Mouse (Mus musculus): ENCODE data around the gene Pex5l. TPM values are rescaled to one million over a fixed set of nuclear protein-coding genes. Genes with fewer than 3 reads are reported as not detected.

Pex5l gene
- 100 to 1,000 TPM; 228 to 230 TPM for total RNA-seq (2021)
- long read RNA-seq, experiment 1, transcript Pex5l-207 (2 exons, 658 nt) = major isoform, 5 of 26 reads
- long read RNA-seq, experiment 1, partial matches to known transcripts = 3 of 26 reads
- long read RNA-seq, experiment 1, other reads (novel, unspliced or antisense) = 15 of 26 reads
- long read RNA-seq, experiment 2, partial matches to known transcripts = 0 of 16 reads
- long read RNA-seq, experiment 2, other reads (novel, unspliced or antisense) = 10 of 16 reads

DNA sequence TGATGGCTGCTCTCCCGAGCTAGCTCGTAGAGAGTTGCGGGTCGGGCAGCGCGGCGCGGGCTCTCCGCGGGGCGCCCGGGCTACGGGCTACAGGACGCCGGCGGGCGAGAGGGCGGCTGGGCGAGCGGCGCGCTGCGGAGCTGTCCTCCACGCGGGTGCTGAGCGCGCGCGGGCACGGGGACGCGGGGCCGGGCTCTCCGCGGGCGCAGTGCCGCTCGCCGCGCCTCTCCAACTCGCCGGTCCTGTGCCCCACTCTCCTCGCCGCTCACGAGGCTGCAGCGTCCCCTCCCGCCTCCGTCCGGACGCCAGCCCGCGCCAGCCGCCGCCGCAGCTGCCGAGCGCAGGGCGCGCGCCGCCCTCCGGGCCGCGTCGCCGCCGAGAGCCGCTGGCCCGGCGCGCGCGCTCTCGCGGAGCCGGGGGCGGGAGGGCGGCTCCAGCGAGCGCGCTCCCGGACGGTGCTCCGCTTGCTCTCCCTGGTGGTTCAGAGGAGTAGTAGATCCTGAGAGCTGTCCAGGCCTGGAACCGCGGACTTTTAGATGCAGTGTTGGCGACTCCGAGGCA lies at the start of gene Pex5l:
Pex5l (minus strand) TSS at position 347 of the 561 bp plus-strand sequence.
- DNase-seq (ENCODE audit: low spot score in 2 of 2) = peak; percentile 68 to 87

DNA sequence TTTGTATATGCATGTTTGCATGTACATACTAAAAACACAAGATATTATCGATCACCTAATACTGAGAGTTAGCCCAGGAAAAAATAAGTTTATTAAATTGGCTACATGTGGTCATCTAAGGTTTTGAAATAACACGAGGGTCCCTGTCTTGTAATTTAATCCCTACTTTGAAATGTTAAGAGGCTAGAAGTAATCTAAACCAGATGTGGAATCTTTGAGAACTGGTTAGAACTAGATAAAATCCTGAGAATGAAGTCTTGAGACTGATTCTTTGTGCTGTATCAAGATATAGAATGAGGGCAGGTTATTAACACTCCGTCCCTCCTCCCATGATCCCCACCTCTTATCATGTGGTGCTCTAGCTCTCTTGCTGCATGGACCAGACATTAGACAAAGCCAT lies 22.1 kb upstream of the Pex5l start:
- DNase-seq (ENCODE audit: low spot score in 2 of 2) = no peak

DNA sequence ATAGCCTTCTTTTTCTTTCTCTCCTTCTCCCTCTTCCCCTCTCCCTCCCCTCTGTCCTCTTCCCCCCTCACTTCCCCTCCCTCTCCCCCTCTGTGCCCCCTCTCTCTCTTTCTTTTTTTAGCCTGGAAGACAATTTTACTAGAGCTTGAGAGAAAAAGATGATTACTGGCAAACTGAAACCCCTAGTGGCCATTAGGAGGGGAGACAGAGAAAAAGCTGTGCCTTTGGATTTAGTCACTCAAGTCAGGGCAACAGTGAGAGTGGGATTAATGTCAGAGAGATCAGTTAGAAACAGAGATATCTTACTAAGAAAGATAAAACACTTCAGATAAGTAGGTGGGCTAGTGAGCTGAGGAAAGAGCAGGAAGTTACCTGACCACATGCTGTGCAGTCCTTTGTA lies 20.8 kb upstream of the Pex5l start:
- DNase-seq (ENCODE audit: low spot score in 2 of 2) = no peak

DNA sequence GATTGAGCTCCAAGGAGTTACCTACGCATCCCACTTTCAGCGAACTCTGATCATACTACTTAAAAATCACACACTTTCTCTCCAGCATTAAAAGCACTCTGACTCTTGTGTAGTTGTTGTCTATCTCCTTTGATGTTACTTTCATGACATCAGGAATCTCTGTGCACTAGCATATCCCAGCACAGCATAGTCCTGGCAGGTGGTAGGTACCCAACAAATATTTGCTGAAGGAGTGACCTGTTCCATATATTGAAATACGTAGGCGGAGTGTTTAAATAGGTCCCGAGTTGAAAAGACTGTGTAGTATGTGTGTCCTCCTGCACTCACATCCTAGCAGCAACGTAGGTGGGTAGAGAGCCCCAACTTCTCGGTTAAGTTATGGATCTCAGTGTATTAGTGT lies 545 bp upstream of the Pex5l start:
- DNase-seq (ENCODE audit: low spot score in 2 of 2) = no peak

DNA sequence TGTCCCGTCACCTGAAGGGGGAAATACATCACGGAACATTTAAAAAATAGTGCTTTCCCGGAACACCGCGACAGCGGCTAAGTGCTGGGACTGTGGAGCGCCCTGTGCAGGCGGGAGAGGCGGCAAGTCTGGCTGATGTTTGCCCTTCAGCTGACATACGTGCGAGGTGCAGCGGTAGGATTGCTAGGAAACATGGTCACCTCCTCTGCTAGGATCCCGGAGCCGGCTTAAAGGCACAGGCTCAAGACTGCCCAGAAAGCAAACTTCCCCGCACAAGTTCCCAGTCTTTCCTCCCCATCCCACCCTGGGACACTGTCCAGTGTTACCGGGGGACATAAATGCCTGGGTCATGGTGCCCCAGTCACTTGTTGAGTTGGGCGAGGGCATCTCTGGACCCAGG lies 649 bp downstream of the Pex5l start:
- DNase-seq (ENCODE audit: low spot score in 2 of 2) = no peak

DNA sequence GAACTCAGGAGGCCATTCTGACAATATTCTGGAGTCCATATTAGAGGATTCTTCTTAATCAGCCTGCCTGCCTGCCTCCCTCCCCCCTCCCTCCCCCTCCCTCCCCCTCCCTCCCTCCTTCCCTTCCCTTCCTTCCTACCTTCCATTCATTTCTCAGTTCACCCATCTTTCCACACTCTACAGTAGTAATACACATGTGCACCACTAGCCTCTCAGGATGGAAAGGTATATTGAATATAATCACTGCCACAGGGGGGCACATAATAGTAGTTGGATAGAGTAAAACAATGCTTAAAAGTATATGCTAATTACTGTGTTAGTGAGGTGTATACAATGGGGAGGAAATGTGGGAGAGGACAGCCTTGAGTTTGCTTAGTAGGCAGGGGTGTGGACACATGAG lies 13.1 kb downstream of the Pex5l start:
- DNase-seq (ENCODE audit: low spot score in 2 of 2) = no peak

DNA sequence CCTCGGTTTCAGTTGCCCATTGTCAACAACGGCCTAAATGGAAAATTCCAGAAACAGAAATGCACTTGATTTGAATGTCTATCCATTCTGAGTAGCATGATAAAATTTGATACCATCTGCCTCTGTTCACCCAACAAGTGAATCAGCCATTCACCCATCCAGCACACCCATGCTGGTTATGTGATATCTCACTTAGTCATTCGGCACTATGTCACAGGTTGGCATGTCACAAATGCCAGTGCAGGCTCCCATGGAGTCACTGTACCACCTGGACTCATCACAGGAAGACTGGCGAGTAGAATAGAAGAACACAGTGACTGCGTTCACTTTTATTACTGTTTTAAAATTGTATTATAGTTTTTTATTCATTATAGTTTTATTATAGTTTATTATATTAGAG lies 18.3 kb downstream of the Pex5l start:
- peak in 1 of 2 experiments; percentile 33 for DNase-seq (ENCODE audit: low spot score in 2 of 2)

DNA sequence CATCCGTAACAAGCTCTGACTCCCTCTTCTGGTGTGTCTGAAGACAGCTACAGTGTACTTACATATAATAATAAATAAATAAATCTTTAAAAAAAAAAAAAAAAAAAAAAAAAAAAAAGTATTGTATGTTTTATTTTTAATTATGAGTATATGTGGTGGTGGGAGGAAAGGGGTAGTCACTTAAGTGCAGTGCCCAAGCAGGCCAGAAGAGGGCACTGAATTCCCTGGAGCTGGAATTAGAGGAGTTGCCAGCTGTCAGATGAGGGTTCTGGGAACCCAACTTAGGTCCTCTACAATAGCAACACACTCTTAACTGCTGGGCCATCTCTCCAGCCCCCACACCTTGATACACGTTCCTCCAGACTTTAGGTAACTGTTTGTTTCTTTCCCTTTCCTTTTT lies 37.3 kb downstream of the Pex5l start:
- DNase-seq (ENCODE audit: low spot score in 2 of 2) = no peak

DNA sequence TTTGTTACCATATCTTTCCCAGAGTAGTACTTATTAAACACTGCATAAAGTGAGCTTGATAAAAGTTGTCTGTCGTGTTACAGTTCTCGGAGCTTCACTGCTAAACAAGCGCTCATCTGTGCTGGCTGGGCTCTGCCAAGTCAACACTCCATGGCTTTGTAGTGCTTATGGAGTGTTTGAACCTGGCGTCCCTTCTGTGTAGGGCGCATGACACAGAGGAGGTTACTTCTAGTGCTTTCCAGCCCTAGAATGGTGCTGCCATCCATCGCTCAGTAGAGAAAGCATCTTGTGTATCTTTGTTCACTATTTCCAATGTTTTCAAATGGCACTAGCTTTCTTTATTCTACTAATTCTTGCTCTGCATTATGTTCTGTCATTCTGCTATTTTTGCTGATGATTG lies 39.5 kb downstream of the Pex5l start:
- no peak for DNase-seq (ENCODE audit: low spot score in 2 of 2)

DNA sequence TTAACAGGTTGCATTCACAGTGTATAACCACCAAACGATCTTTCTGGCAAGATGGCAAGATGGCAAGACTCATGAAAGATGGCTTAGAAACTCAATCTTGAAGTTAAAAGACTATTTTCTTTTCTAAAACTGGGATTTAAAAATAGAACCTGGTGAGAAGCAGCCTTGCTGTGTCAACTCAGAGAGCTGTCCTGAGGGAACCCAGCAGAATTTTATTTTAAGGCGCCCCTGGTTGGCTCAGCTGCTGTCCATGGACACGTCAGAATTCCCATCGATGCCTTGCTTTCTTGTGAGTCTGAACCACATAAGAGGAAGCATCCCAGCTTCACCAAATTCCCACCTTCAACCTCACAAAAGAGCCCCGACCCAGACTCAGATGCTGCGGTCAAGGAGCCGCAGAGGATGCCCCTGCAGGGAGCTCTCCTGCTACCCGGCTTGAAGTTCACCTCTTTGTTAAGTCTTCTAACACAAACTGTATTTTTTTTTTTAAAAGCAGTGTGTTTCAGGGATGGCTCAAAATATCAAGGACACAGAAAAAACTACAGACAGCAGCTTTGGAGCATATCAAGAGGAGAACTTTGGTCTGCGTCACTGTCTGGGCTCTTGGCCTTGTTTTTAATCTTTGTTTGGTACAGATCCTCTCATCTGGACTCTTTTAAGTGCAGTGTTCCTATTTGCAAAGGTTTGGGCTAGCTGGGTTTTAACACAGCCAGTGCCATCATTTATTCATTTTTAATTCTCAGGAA lies 44.3 kb downstream of the Pex5l start:
- DNase-seq (ENCODE audit: low spot score in 2 of 2) = no peak

DNA sequence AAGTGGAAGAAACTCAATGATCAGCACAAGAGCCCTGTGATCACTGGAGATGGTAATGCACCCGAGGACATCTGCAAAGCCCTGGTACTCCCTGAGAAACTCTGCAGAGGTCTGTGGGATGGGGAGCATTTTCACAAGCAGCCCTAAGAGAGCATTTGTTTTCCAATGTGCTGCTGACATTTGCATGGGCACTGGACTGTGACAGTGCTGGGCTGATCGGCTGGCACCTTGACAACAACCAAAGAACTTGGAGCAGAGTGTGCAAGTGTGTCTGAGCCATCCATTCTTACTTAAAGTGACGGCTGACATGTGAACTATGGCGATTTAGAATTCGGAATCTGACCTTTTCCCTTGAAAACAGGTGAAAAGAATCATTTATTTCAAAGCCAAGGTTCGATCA lies 49.4 kb downstream of the Pex5l start:
- DNase-seq (ENCODE audit: low spot score in 2 of 2) = no peak

DNA sequence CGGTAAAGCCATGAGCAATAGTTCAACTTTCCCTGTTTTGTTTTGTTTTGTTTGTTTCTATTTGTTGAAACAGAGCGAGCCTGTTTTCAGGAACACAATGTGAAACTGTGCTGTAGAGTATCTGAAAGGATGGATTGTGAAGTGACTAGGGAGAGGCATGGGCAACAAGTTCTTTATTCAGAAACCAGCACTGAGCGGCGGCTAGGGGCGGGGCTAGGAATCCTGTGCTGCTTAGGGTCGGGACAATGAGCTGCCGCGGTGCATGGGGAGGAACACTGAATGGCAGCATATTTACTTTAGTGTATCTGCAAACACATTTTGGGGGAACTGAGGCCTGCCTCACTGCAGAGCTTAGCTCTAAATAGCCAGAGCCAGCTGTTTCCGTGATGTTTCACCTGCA lies 53.0 kb downstream of the Pex5l start:
- no peak for DNase-seq (ENCODE audit: low spot score in 2 of 2)

DNA sequence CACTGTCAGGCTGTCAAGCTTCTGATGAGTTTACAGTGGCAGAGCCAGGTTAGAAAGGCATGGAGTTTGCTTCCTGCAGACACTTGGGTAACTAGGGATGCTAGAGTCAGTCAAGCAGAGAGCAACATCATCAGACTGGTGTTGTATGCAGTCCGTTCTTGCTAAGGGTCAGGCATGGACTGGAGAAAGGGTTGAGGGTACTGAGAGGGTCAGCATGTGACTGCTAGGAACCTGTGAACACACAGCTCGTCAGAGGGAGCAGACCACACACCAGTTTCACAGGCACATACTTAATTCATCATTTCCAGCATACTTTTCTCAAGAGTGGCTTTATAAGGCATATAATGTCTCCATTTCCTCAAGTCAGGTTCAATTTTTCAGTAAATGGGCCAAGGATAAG lies 53.6 kb downstream of the Pex5l start:
- no peak for DNase-seq (ENCODE audit: low spot score in 2 of 2)

DNA sequence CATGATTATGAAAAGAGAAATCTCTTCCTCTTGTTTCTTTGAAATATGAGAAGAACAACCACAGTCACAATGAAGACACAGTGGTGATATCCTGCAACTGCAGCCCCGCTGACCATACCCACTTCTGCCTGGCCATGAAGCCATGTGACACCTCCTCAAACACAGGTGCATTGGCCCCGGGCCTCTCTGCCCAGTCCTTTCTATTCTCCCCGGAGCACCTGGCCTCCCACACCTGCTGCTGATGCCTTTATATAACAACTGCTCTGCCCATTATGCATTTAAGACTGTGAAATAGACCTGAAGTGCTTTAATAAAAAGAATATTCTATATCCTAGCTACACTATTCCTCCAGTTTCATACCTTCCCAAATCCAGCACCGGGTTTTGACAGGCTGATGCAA lies 54.8 kb downstream of the Pex5l start:
- no peak for DNase-seq (ENCODE audit: low spot score in 2 of 2)

DNA sequence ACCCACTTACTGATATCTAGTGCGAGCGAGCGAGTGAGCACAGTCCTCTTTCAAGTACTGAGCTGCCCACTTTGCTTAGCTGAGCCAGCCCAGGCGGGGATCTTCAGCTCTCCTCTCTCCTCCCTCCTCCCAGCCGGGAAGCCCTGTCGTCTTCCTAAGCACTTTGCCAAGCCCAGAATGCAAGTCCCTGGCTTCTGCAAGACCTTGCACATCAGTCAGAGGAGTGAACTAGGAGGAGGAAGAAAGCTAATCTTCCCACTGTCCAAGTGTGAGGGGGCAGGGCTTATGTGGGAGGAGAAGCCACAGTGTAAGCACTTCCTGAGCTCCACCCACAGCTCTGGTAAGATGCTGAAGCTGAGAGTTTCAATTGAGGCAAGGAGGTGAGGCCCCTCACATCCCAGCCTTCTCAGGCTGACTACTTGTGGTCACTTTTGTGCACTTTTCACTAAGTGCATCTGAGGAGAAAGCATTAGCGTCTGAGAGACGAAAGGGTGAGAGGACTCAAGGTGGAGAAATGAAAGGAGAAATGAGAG lies 60.2 kb downstream of the Pex5l start:
- DNase-seq (ENCODE audit: low spot score in 2 of 2) = peak; percentile 50 to 67

DNA sequence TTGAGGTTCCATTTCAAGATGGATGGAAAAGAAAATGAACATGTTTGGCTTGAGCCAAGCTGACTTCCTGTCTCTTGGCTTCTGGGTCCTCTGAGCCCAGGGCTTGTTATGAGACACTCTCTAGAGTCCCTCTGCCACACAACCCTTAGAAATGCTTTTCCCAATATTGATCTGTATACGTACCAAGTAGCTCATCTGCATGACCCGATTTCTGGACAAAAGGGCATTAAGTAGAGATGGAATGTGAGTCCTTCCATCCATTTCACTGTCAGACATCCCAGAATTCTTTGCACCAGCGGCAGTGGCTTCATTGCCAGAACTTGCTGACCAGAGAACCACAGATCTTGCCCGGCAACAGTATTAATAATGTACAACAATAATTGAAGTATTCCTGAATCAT lies 61.3 kb downstream of the Pex5l start:
- no peak for DNase-seq (ENCODE audit: low spot score in 2 of 2)

DNA sequence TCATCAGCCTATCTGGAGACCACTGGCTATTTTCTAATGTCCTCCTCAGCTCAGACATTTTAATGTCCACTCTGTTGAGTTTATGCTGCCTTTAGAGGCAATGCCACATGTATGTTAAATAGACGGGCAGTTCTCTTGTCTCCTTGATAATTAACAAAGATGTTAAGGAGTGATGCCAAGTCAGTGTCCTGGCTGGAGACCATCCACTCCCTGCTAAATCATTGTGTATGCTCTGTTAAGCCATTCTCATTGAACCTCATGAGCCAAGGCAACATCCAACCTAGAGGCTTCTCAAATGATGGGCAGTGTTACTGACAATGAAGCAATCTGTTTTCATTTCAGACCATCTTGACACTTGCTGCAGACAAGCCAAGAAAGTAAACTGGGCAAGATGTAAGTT lies 63.4 kb downstream of the Pex5l start:
- DNase-seq (ENCODE audit: low spot score in 2 of 2) = no peak

DNA sequence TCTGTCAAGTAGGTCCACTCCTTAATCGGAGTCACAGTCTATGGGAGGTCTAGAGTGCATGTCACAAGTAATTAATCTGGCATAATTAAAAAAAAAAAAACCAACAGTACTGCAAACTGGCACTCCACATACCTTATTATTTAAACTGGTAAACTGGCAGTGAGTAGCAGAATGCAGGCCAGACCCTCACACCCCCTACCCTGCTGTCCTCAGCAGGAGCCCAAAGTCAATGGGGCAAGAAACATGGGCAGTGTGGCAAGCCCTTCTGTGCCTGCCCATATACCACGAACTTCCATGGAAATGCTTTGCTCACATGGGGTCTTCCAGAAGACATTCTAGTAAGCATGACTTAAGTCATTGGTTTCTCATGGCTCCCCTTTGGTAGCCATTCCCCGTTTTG lies 63.9 kb downstream of the Pex5l start:
- no peak for DNase-seq (ENCODE audit: low spot score in 2 of 2)

DNA sequence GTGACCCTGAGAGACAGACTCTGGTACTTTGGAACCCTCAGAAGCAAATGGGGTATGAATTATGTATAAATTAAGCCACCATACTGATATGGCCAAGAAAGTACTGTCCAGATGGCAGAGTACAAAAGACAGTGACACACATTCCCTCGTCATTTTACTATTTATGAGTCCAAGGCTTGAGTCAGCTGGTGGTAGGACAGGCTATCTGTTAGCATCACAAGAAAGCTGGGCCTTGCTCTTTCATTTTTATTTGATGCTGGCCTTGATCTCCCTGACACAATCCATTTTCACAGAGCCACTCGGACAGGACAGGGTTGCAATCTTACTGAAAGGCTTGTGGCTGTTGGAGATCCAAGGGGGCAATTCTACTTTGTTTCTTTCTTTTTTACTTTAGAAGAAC lies 67.4 kb downstream of the Pex5l start:
- no peak for DNase-seq (ENCODE audit: low spot score in 2 of 2)

DNA sequence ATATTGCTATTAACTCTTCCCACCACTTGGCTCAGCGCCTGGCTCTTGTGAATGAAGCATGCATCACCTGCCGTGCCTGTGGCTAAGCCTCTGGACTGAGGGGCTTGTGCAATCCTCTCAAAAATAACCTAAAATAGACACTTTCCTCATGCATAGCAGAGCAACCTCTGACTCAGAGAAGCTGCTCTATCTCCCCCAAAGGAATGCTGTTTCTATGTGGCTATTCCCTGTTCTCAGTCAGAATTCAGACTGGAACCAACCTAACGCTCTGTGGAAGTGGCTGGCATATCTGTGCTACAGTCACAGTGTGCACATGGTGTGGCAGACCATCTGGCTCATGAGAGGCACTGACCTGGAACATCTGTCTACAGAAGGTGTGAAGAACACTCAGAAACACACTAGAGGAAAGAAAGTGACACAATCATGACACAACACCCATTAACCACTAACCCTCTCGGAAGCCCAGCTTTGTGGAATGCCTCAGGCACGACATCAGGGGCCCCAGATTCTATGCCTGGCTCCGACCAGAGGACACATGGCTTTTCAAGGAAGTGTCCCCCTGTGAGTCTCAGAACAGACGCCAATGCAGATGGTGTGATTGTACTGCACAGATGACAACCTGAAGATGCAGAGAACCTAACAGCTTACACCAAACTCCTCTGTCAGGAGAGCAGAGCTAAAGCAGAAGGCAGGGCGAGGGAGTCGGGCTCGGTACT lies 68.6 kb downstream of the Pex5l start:
- peak in 1 of 2 experiments; percentile 45 for DNase-seq (ENCODE audit: low spot score in 2 of 2)

DNA sequence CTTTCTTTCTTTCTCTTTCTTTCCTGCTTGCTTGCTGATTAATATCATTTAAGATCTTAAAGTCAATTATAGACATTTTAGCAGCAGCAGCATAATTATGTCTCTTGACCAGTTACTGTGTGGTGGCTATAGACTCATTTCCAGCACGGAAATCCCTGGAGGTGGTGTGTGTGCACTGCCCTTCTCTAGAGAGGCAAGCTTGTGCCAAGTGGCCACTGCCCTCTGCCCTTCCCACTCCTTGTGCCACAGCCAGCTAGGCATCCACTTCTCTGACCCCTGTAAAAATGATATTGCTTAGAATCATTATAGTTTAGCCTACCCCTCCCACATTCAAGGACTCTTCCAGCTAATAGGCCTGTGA lies 69.2 kb downstream of the Pex5l start:
- DNase-seq (ENCODE audit: low spot score in 2 of 2) = no peak

DNA sequence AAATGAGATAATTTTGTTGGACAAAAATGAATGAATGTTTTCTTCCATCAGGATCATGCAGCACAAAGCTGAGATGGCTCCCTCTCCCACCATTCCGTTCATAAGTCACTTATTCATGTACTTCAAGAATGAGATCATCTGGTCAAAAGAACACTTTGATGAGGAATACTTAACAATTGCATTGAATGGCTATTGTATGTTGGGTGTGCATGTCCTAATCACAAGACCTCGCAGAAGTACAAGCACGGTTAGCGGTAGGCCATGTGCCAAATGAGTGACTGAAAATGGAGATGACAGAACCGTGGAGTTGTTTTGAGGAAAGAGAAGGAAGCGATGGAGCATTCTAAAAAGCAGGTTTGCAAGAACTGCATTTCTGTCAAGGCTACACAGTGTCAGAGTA lies 72.3 kb downstream of the Pex5l start:
- no peak for DNase-seq (ENCODE audit: low spot score in 2 of 2)
